Mouse (Mus musculus): Measurements from ENCODE around the gene Xlr5c.
"Not testable (repeated sequence)": the region's sequence is repeated elsewhere in the genome, so short reads cannot be mapped to it uniquely, and the experiment has no call there.

Xlr5c gene

DNA sequence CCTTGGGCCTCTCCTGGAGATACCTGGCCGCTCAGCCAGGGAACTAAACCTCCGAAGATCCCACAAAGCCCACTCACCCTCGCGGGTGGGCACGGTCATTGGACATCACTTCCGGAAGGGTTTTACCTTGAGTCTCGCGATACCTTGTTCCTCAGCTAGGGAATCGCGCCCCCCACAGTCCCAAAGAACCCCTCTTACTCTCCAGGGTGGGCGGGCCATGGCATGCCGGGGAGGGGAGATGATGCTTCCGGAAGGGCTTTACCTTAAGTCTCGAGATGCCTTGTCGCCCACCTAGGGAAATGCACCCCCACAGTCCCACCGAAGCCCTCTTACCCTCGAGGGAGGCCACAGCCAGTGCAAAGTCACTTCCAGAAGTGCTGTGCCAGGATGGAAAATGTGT is at the start of gene Xlr5c, which contains the start of gene Xlr5a:
Gene Xlr5c (minus strand): TSS at position 101 of the 400 bp plus-strand sequence.
Gene Xlr5a (minus strand): TSS at position 101 of the 400 bp plus-strand sequence.
- DNase-seq (ENCODE audit: extremely low read depth, low read depth): not testable (repeated sequence)

GRCm38 (mm10) chrX:73342483-73342895 is 49.7 kb upstream of the Xlr5c start, which contains the start of gene Zfp275:
Zfp275 (plus strand) TSS chrX:73342621.
- peak; percentile 49 for DNase-seq (ENCODE audit: extremely low read depth, low read depth)

- no peak for DNase-seq (ENCODE audit: extremely low read depth, low read depth)
Measured at GRCm38 (mm10) chrX:73342068-73342467, 49.3 kb upstream of the Xlr5c start.

- DNase-seq (ENCODE audit: extremely low read depth, low read depth): peak; percentile 53
Measured at GRCm38 (mm10) chrX:73341473-73341872, 48.7 kb upstream of the Xlr5c start.

DNA sequence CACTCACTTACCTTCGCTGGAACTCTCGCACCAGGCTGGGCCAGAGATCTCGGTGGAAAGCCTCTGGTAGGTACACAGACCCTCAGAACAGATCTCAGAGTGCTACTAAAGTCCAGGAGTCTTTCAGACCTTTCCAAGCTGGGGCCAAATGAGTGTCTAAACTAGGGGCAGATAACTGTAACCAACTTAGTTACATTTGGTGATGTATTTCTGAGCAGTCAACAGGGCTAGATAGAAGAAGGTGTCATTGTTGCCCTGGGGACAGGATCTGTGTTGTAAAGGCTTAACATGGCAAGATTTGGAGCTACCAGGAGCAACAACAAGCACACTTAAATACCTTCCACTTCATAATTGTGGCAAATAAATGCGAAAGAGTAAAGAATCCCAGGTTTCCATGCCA is 44.0 kb upstream of the Xlr5c start, which contains the start of gene Gm45015:
Gene Gm45015 (minus strand): TSS at position 101 of the 400 bp plus-strand sequence.
- DNase-seq (ENCODE audit: extremely low read depth, low read depth): no peak

- no peak for DNase-seq (ENCODE audit: extremely low read depth, low read depth)
Measured at GRCm38 (mm10) chrX:73333548-73333947, 40.8 kb upstream of the Xlr5c start.

GRCm38 (mm10) chrX:73327215-73327614 is 34.4 kb upstream of the Xlr5c start:
- DNase-seq (ENCODE audit: extremely low read depth, low read depth): peak; percentile 39

DNA sequence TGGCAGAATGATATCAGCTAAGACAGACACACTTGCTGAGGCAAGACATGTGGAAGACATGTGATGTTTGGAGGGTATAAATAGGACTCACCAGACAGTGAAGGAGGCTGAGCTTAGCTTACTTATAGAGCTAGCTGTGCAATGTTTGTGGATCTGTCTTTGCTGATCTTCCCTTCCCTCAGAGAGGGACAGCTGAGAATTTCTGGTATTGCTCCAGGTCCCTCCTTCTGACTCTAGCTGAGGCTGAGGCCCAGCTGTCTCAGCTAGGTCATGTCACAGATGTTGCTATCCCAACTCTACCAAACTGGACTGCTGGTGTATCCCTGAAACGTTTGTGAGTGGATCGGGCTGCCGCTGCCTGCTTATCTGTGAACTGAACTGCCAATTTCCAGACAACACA is 28.3 kb upstream of the Xlr5c start:
- no peak for DNase-seq (ENCODE audit: extremely low read depth, low read depth)

GRCm38 (mm10) chrX:73312522-73312921 is 19.7 kb upstream of the Xlr5c start:
- DNase-seq (ENCODE audit: extremely low read depth, low read depth): peak; percentile 52

GRCm38 (mm10) chrX:73295745-73296144 is 3.0 kb upstream of the Xlr5c start:
- not testable (repeated sequence) for DNase-seq (ENCODE audit: extremely low read depth, low read depth)

DNA sequence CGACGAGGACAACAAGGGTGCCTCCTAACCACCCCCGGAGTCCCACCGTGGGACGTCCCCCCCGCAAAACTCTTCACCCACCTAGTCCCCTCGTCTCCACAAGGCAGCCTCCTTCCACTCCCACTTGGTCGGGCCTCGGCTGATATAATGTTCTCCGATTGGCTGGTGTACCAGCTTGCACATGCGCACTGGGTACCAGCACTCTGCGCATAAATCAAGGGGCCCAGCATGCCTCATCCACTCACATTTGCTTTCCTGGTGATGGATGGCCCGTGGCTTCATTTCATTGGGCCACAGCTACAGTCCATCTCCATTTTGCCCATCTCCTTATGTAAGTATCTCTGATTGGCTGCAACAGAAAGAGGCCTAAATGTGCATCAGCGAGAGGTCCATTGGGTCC is 27.5 kb downstream of the Xlr5c start, which contains the start of gene Xlr3c:
Gene Xlr3c (minus strand): TSS at position 121 of the 400 bp plus-strand sequence.
- DNase-seq (ENCODE audit: extremely low read depth, low read depth): peak; percentile 88

DNA sequence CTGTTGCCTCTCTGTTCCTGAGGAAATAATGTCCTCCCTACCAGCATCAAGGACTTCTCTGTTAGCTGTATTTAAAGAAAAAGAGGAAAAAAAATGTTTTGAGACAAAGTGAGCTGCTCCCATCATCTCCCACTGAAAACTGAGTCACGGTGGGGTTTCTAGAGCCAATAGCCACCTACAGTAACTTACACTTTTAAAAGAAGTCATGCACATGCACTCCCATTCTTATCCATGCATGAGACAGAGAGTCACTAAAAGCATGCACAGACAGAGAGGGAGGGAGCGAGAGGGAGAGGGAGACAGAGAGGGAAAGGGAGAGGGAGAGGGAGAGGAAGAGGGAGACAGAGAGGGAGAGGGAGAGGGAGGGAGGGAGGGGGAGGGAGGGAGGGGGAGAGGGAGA is 30.3 kb downstream of the Xlr5c start:
- not testable (repeated sequence) for DNase-seq (ENCODE audit: extremely low read depth, low read depth)

GRCm38 (mm10) chrX:73242821-73243325 is 49.9 kb downstream of the Xlr5c start, which contains the start of gene Xlr4c:
Xlr4c (minus strand) TSS chrX:73243130.
- not testable (repeated sequence) for DNase-seq (ENCODE audit: extremely low read depth, low read depth)
